Mouse (Mus musculus): ENCODE results near the gene Igsf6.
A peak's percentile ranks its signal among the peaks of the same experiment; 100 is the strongest.

- TF ChIP-seq CTCF (IDR thresholded peaks at IDR 0.05; ENCODE audit: control insufficient read depth, insufficient read depth, insufficient replicate concordance, low read depth, low read length) (no peak), POLR2A (IDR thresholded peaks at IDR 0.05; ENCODE audit: control insufficient read depth, low read depth, low read length) (peak; percentile 94)
Measured at GRCm38 (mm10) chr7:121033856-121034652, 40.3 kb downstream of the Igsf6 start, which contains the start of gene Mettl9.

Data from testis, adult 2 months (tissue).